Mouse (Mus musculus) heart, embryonic 11.5 days (tissue): Measurements from ENCODE around the gene Cct2. TPM values are rescaled to one million over a fixed set of nuclear protein-coding genes. Genes with fewer than 3 reads are reported as not detected.

Experiments used
- ATAC-seq: fragments of 200-750 bp; cut with Nextera tagmentation; replicated peaks from 2 replicates; pipeline ENCODE4 v1.8.0; 2017; ENCODE audit warnings: moderate library complexity; ENCODE audit not compliant: insufficient number of reproducible peaks, low FRiP score, low TSS enrichment
- H3K27ac ChIP-seq: fragments of 300-500 bp; sonication (generic); 2 replicates; pipeline ENCODE4 v1.5.1; 2014; ENCODE audit warnings: mild to moderate bottlenecking, low read depth, low read length
- H3K27me3 ChIP-seq: fragments of 300-500 bp; sonication (generic); 2 replicates; pipeline ENCODE4 v1.6.1; 2014; ENCODE audit warnings: mild to moderate bottlenecking, low read length, mixed read lengths; ENCODE audit not compliant: control insufficient read depth, insufficient read depth
- H3K36me3 ChIP-seq: fragments of 300-500 bp; sonication (generic); 2 replicates; pipeline ENCODE4 v1.6.1; 2014; ENCODE audit warnings: mild to moderate bottlenecking, low read length, moderate library complexity, mixed read lengths; ENCODE audit not compliant: control insufficient read depth, insufficient read depth
- H3K4me1 ChIP-seq: fragments of 300-500 bp; sonication (generic); 2 replicates; pipeline ENCODE4 v1.6.1; 2014; ENCODE audit warnings: low read length; ENCODE audit not compliant: control insufficient read depth, insufficient read depth
- H3K4me2 ChIP-seq: fragments of 300-500 bp; sonication (generic); 2 replicates; pipeline ENCODE4 v1.6.1; 2014; ENCODE audit warnings: mild to moderate bottlenecking, moderate library complexity
- H3K4me3 ChIP-seq: fragments of 300-500 bp; sonication (generic); 2 replicates; pipeline ENCODE4 v1.5.1; 2014; ENCODE audit warnings: low read depth, low read length
- H3K9ac ChIP-seq: fragments of 300-500 bp; sonication (generic); 2 replicates; pipeline ENCODE4 v1.6.1; 2014; ENCODE audit warnings: mild to moderate bottlenecking, low read depth, low read length, moderate library complexity
- H3K9me3 ChIP-seq: fragments of 300-500 bp; sonication (generic); replicated peaks from 2 replicates; pipeline ENCODE4 v1.6.1; 2016; ENCODE audit warnings: low read length; ENCODE audit not compliant: control insufficient read depth
- WGBS: fragments of 180-500 bp; shearing (Covaris S2); extraction: QIAGEN DNeasy Blood & Tissue Kit; methylation state at CpG from one replicate; pipeline ENCODE4 v1.1.7; 2014; ENCODE audit not compliant: insufficient replicate concordance; 5-methylcytosine and 5-hydroxymethylcytosine counted together
- polyA plus RNA-seq: library from polyadenylated mRNA; unstranded; fragments of >200 nt; fragmentation: Nextera tagmentation; extraction: Ambion mirVana; gene quantifications from 2 replicates; pipeline ENCODE4 v1.2.1, GENCODE M21; 2014

Cct2 gene
- polyA plus RNA-seq, 1 experiment from 2014 or later: 211 TPM

DNA sequence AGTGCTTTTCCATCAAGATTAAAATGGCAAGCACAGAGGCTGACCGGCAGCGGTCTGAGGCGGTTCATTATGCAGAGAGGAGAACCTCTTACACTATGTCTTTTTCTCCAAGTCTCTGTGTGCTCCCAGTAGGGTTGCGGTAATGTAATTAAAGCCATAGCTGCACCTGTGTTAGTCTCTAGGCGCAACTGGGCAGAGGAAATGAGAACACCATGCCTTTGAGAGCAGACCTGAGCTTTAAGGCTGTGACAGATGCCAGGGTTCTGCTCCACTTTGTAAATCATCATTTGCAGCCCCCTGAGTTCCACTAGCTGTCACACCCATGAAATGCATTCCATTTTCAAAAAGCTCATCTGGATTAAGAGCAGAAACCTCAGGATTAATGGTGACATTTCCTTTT, 58.9 kb downstream of the Cct2 start:
- Histone ChIP-seq H3K27me3 (no peaks in the 10 kb centered on the region), H3K4me2 (no peak overlapping the region), H3K4me3 (no peak overlapping the region), H3K27ac (no peak overlapping the region), H3K4me1 (0 out of 2 replicates have a peak, but pooled peaks cover 2% of the 10 kb centered on the region), H3K9ac (no peak overlapping the region), H3K36me3 (no peaks in the 10 kb centered on the region), H3K9me3 (no peaks in the 10 kb centered on the region)
- no peak for ATAC-seq
- WGBS: 75% methylated on average over 5 of the region's 5 CpGs

Other genes with a start within 250 kb of the Cct2 start
- 0.23 and 0.55 TPM in 2 replicates for gene Myrfl, start 166.9 kb downstream of the Cct2 start, polyA plus RNA-seq
- gene Rab3ip, start 113.0 kb downstream of the Cct2 start, polyA plus RNA-seq: 56.9 and 63.2 TPM in 2 replicates
- not detected in 2 replicates for gene Gm10271, start 91.2 kb downstream of the Cct2 start, polyA plus RNA-seq
- 0.14 and 0.18 TPM in 2 replicates for gene Best3, start 77.5 kb downstream of the Cct2 start, polyA plus RNA-seq
- 49.7 and 54.6 TPM in 2 replicates for gene Lrrc10, start 18.5 kb downstream of the Cct2 start, polyA plus RNA-seq
- gene Frs2, start 84.7 kb upstream of the Cct2 start, polyA plus RNA-seq: 27.1 and 30.4 TPM in 2 replicates
- 66.4 and 75.9 TPM in 2 replicates for gene Yeats4, start 160.7 kb upstream of the Cct2 start, polyA plus RNA-seq
- not detected in 2 replicates for gene 9530003J23Rik, start 174.9 kb upstream of the Cct2 start, polyA plus RNA-seq
- 65.0 and 75.3 TPM in 2 replicates for gene Lyz2, start 218.5 kb upstream of the Cct2 start, polyA plus RNA-seq
- 7.2 and 13.3 TPM in 2 replicates for gene Lyz1, start 229.1 kb upstream of the Cct2 start, polyA plus RNA-seq